Mouse (Mus musculus) lung, postnatal 4 days (tissue): ENCODE measurements at regions not wholly inside any gene's neighbourhood (a gene's known extent, or its start where the extent isn't known, plus 50 kb on each side); places are given as distances from the start of the nearest gene placed in this dataset.
A peak's percentile ranks its signal among the peaks of the same experiment; 100 is the strongest.
"Not testable (repeated sequence)": the region's sequence is repeated elsewhere in the genome, so short reads cannot be mapped to it uniquely, and the experiment has no call there.

ENCODE experiments used
- DNase-seq, 2 experiments: peaks; one replicate each; pipeline ENCODE4 v3.0.0; 2021

- no peak for DNase-seq
Observed at GRCm38 (mm10) chr10:91440051-91440450, 258.9 kb upstream of the Tmpo start.

GRCm38 (mm10) chr10:91437917-91438316 lies 256.8 kb upstream of the Tmpo start:
- DNase-seq: no peak

- DNase-seq: no peak
Observed at GRCm38 (mm10) chr10:91436091-91436569, 255.0 kb upstream of the Tmpo start.

GRCm38 (mm10) chr10:91430281-91430680 lies 249.2 kb upstream of the Tmpo start:
- no peak for DNase-seq

- DNase-seq: no peak
Observed at GRCm38 (mm10) chr10:91426584-91426983, 245.5 kb upstream of the Tmpo start.

- not testable (repeated sequence) for DNase-seq
Observed at GRCm38 (mm10) chr10:91425625-91426385, 244.7 kb upstream of the Tmpo start.

GRCm38 (mm10) chr10:91424786-91425185 lies 243.7 kb upstream of the Tmpo start:
- no peak for DNase-seq

- DNase-seq: no peak
Observed at GRCm38 (mm10) chr10:91387255-91387654, 206.1 kb upstream of the Tmpo start.

- DNase-seq: peak in 1 of 2 experiments; percentile 12
Observed at GRCm38 (mm10) chr10:91384372-91384771, 203.3 kb upstream of the Tmpo start.

- no peak for DNase-seq
Observed at GRCm38 (mm10) chr10:91376683-91377082, 195.6 kb upstream of the Tmpo start.

GRCm38 (mm10) chr10:91367488-91367887 lies 186.4 kb upstream of the Tmpo start:
- DNase-seq: no peak

GRCm38 (mm10) chr10:91362587-91362986 lies 181.5 kb upstream of the Tmpo start:
- DNase-seq: no peak

- no peak for DNase-seq
Observed at GRCm38 (mm10) chr10:91361621-91362020, 180.5 kb upstream of the Tmpo start.

GRCm38 (mm10) chr10:91345465-91345864 lies 164.3 kb upstream of the Tmpo start:
- no peak for DNase-seq

GRCm38 (mm10) chr10:91342083-91342482 lies 161.0 kb upstream of the Tmpo start:
- no peak for DNase-seq

- no peak for DNase-seq
Observed at GRCm38 (mm10) chr10:91339361-91339760, 158.2 kb upstream of the Tmpo start.

- DNase-seq: no peak
Observed at GRCm38 (mm10) chr10:91326661-91327312, 145.7 kb upstream of the Tmpo start.

- DNase-seq: no peak
Observed at GRCm38 (mm10) chr10:91326144-91326655, 145.1 kb upstream of the Tmpo start.

GRCm38 (mm10) chr10:91321226-91321625 lies 140.1 kb upstream of the Tmpo start:
- DNase-seq: no peak

GRCm38 (mm10) chr10:91319442-91320112 lies 138.5 kb upstream of the Tmpo start:
- DNase-seq: no peak

- DNase-seq: no peak
Observed at GRCm38 (mm10) chr10:91314441-91314840, 133.3 kb upstream of the Tmpo start.

- no peak for DNase-seq
Observed at GRCm38 (mm10) chr10:91313316-91313715, 132.2 kb upstream of the Tmpo start.

GRCm38 (mm10) chr10:91312913-91313312 lies 131.8 kb upstream of the Tmpo start:
- DNase-seq: no peak
